Mouse (Mus musculus) kidney, embryonic 15.5 days (tissue): ENCODE measurements around the gene Pcnx. TPM values are rescaled to one million over a fixed set of nuclear protein-coding genes. Genes with fewer than 3 reads are reported as not detected.

Experiments
- ATAC-seq: fragments of 200-750 bp; cut with Nextera tagmentation; replicated peaks from 2 replicates; pipeline ENCODE4 v1.8.0; 2017; ENCODE audit warnings: moderate TSS enrichment; ENCODE audit not compliant: low FRiP score
- H3K27ac ChIP-seq: fragments of 300-500 bp; sonication (generic); 2 replicates; pipeline ENCODE4 v1.5.1; 2015; ENCODE audit warnings: mild to moderate bottlenecking, inconsistent platforms
- H3K27me3 ChIP-seq: fragments of 300-500 bp; sonication (generic); 2 replicates; pipeline ENCODE4 v1.6.1; 2015; ENCODE audit warnings: inconsistent platforms
- H3K36me3 ChIP-seq: fragments of 300-500 bp; sonication (generic); 2 replicates; pipeline ENCODE4 v1.6.1; 2015; ENCODE audit warnings: inconsistent platforms
- H3K4me1 ChIP-seq: fragments of 300-500 bp; sonication (generic); 2 replicates; pipeline ENCODE4 v1.6.1; 2015; ENCODE audit warnings: inconsistent platforms
- H3K4me2 ChIP-seq: fragments of 300-500 bp; sonication (generic); 2 replicates; pipeline ENCODE4 v1.6.1; 2015; ENCODE audit warnings: moderate library complexity, mild to moderate bottlenecking, inconsistent platforms
- H3K4me3 ChIP-seq: fragments of 300-500 bp; sonication (generic); replicated peaks from 2 replicates; pipeline ENCODE4 v1.5.1; 2015; ENCODE audit warnings: mild to moderate bottlenecking, inconsistent platforms
- H3K9ac ChIP-seq: fragments of 300-500 bp; sonication (generic); 2 replicates; pipeline ENCODE4 v1.6.1; 2015; ENCODE audit warnings: mild to moderate bottlenecking, inconsistent platforms
- H3K9me3 ChIP-seq: fragments of 300-500 bp; sonication (generic); replicated peaks from 2 replicates; pipeline ENCODE4 v1.6.1; 2016; ENCODE audit warnings: inconsistent platforms
- WGBS: fragments of 180-500 bp; shearing (Covaris S2); methylation state at CpG from one replicate; pipeline ENCODE4 v1.1.7; 2015; ENCODE audit warnings: mixed read lengths; 5-methylcytosine and 5-hydroxymethylcytosine counted together
- polyA plus RNA-seq: library from polyadenylated mRNA; unstranded; fragments of >200 nt; fragmentation: Nextera tagmentation; extraction: Ambion mirVana; gene quantifications from 2 replicates; pipeline ENCODE4 v1.2.1, GENCODE M21; 2015

The Pcnx gene
- polyA plus RNA-seq, 1 experiment from 2014 or later: 10.2 TPM

GRCm38 (mm10) chr12:81934510-81934909 lies 74.7 kb downstream of the Pcnx start:
- H3K27ac ChIP-seq: no peak overlapping the region
- WGBS: 88% methylated on average over 5 of the region's 5 CpGs
- H3K4me2 ChIP-seq: no peak overlapping the region
- no peak overlapping the region for H3K9ac ChIP-seq
- no peak for ATAC-seq
- H3K27me3 ChIP-seq: no peaks in the 10 kb centered on the region
- peaks cover 9% of the 10 kb centered on the region for H3K36me3 ChIP-seq
- 0 out of 2 replicates have a peak, but pooled peaks cover 4% of the 10 kb centered on the region for H3K4me1 ChIP-seq
- no peaks in the 10 kb centered on the region for H3K9me3 ChIP-seq
- H3K4me3 ChIP-seq: no peak overlapping the region

DNA sequence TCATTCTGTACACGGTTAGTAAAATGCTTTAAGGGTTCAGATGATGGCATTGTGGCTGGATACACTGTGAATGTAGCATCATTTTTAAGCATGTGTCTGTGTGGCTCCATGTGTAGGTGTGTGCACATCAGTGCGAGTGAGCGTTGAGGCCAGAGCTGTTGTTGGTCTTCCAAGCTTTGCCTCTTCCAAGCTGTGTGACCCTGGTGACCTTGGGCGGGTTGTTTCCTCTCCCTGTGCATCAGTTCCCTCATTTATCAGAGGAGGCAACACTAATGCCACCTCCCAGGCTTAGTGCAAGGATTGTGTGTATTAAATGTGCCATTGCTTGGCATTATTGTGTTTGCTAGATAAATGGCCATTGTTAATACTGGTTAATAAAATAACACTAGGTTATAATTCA lies 76.2 kb downstream of the Pcnx start:
- ATAC-seq: no peak

GRCm38 (mm10) chr12:81941191-81941590 lies 81.4 kb downstream of the Pcnx start:
- no peak overlapping the region for H3K9ac ChIP-seq
- no peak overlapping the region for H3K4me3 ChIP-seq
- WGBS: 85% methylated on average over 9 of the region's 9 CpGs
- peaks cover 8% of the 10 kb centered on the region for H3K4me1 ChIP-seq
- H3K9me3 ChIP-seq: no peaks in the 10 kb centered on the region
- no peaks in the 10 kb centered on the region for H3K27me3 ChIP-seq
- 0 out of 2 replicates have a peak, but pooled peaks cover 3% of the 10 kb centered on the region for H3K36me3 ChIP-seq
- ATAC-seq: no peak
- H3K4me2 ChIP-seq: no peak overlapping the region
- H3K27ac ChIP-seq: no peak overlapping the region

More for the DNA sequence above, 76.2 kb downstream of the Pcnx start:
- H3K27ac ChIP-seq: no peak overlapping the region
- 0 out of 2 replicates have a peak, but pooled peaks cover 4% of the 10 kb centered on the region for H3K4me1 ChIP-seq
- H3K27me3 ChIP-seq: no peaks in the 10 kb centered on the region
- no peak overlapping the region for H3K9ac ChIP-seq
- H3K9me3 ChIP-seq: no peaks in the 10 kb centered on the region
- H3K4me3 ChIP-seq: no peak overlapping the region
- 57% methylated on average over 4 of the region's 4 CpGs for WGBS
- no peak overlapping the region for H3K4me2 ChIP-seq
- peaks cover 12% of the 10 kb centered on the region for H3K36me3 ChIP-seq

DNA sequence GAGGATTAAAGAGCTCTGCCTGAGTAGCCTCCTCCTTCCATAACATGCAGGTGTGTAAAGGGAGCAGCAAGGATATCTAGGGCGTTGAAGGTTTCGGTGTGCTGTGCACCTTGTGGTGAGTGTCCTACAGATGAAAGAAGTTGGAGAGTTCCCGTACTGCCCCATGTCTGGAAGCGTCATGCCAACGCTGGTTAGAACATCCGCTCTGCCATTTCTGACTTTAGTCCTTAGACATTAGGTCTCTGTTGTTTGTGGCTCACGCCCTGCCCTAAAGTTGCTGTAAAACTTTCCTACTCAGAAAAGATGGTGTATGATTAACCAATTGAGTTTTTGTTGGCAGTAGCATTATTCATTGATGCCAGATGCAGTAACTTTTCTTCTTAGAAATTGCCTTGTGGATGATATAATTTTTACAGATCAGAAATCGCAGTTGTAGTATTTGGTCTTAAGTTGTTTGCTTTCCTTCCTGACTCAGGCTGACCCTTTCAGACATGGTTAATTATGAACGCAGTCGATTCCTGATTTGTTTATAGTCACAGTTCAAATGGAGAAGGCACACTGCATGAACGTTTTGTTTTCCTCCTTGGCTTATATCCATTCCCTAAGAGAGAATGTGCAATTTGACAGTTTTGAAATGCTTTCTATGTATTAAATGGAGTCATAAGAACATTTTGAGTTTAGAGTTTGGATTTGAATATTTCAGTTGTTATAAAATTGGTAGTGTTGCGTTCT lies 83.7 kb downstream of the Pcnx start:
- no peak overlapping the region for H3K4me3 ChIP-seq
- peaks cover 8% of the 10 kb centered on the region for H3K4me1 ChIP-seq
- no peaks in the 10 kb centered on the region for H3K9me3 ChIP-seq
- H3K27ac ChIP-seq: 0 out of 2 replicates have a peak overlapping the region, but pooled peaks have one; percentile 0
- no peaks in the 10 kb centered on the region for H3K27me3 ChIP-seq
- H3K9ac ChIP-seq: no peak overlapping the region
- H3K36me3 ChIP-seq: peaks cover 9% of the 10 kb centered on the region; the same call in 1 of the 2 replicates
- H3K4me2 ChIP-seq: no peak overlapping the region
- WGBS: 68% methylated on average over 12 of the region's 12 CpGs
- ATAC-seq: no peak

DNA sequence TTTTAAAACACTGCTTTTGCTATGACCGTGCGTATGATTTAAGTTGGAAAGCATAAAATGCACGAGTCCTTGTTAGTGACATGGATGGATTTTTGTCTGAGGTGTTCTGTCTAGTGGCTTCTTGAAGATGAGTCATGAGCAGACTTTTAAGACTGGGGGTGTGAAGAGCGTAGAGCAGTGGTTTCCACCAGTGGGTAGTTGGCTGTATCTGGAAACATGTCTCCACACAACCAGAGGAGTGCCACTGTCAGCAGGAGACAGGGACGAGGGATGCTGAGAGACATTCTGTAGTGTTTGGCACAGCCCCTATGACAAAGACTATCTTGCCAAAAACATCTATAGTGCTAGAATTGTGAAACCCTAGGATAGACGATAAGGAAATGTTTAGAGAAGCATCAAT lies 89.2 kb downstream of the Pcnx start:
- Histone ChIP-seq H3K27me3 (no peaks in the 10 kb centered on the region), H3K4me3 (no peak overlapping the region), H3K4me2 (no peak overlapping the region), H3K9ac (no peak overlapping the region), H3K4me1 (0 out of 2 replicates have a peak, but pooled peaks cover 2% of the 10 kb centered on the region), H3K36me3 (peaks cover 38% of the 10 kb centered on the region), H3K27ac (no peak overlapping the region), H3K9me3 (no peaks in the 10 kb centered on the region)
- no peak for ATAC-seq
- 85% methylated on average over 6 of the region's 6 CpGs for WGBS

DNA sequence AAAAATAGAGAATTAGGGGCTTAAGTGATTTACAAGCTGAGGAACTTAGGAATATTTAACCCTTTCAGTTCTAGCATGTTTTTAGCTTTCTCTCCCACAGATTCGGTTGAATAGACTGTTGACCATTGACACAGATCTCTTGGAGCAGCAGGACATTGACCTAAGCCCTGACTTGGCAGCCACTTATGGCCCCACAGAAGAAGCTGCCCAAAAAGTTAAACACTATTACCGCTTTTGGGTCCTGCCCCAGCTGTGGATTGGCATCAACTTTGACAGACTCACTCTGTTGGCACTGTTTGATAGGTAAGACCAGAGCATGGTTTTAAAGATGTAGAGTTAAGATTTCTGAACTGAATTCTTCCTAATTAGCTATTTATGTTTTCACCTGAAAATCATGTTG lies 90.2 kb downstream of the Pcnx start:
- Histone ChIP-seq H3K4me2 (no peak overlapping the region), H3K4me3 (no peak overlapping the region), H3K27me3 (no peaks in the 10 kb centered on the region), H3K9ac (no peak overlapping the region), H3K9me3 (no peaks in the 10 kb centered on the region), H3K27ac (no peak overlapping the region), H3K4me1 (0 out of 2 replicates have a peak, but pooled peaks cover 4% of the 10 kb centered on the region), H3K36me3 (peaks cover 40% of the 10 kb centered on the region)
- ATAC-seq: no peak
- WGBS: 88% methylated on average over 2 of the region's 2 CpGs

DNA sequence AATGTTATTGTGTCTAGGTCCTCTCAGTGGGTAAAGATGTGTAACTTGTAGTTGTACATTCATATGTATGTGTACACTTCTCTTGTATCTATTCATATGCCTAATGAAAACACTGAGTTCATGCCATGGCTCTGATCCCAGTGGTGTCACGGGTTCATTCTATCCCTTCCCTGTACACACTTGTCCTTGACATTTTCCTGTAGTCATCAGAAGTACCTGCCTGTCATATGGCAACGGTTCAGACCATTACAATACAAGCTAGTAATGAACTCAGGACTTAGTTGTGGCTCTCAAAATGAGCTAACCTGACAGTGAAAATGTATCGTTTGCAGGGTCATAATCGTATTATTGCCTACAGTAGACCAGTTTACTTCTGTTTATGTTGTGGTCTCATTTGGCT lies 98.5 kb downstream of the Pcnx start:
- H3K4me2 ChIP-seq: no peak overlapping the region
- H3K36me3 ChIP-seq: peaks cover 46% of the 10 kb centered on the region
- no peak overlapping the region for H3K9ac ChIP-seq
- H3K27ac ChIP-seq: no peak overlapping the region
- WGBS: 90% methylated on average over 4 of the region's 4 CpGs
- no peaks in the 10 kb centered on the region for H3K27me3 ChIP-seq
- no peak overlapping the region for H3K4me3 ChIP-seq
- 0 out of 2 replicates have a peak, but pooled peaks cover 4% of the 10 kb centered on the region for H3K4me1 ChIP-seq
- H3K9me3 ChIP-seq: no peaks in the 10 kb centered on the region
- no peak for ATAC-seq

DNA sequence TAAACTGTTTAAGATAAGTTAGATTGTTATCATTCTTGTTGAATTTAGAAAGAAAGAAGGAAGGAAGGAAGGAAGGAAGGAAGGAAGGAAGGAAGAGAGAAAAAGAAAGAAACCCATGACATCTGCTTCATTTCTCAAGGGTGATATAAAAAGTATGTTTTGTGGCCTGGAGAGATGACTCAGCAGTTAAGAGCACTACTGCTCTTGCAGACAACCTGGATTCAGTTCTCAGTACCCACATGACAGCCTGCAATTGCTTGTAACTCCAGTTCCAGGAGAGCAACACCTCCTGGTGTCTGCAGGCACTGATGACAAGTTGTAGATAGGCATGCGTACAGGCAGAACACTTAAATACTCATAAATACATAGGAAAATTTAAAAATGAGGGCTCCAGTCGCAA lies 105.6 kb downstream of the Pcnx start:
- Histone ChIP-seq H3K27me3 (no peaks in the 10 kb centered on the region), H3K4me3 (no peak overlapping the region), H3K36me3 (peaks cover 65% of the 10 kb centered on the region), H3K4me1 (no peaks in the 10 kb centered on the region), H3K4me2 (no peak overlapping the region), H3K27ac (no peak overlapping the region), H3K9ac (no peak overlapping the region), H3K9me3 (no peaks in the 10 kb centered on the region)
- WGBS: 94% methylated on average over 2 of the region's 2 CpGs
- ATAC-seq: no peak

DNA sequence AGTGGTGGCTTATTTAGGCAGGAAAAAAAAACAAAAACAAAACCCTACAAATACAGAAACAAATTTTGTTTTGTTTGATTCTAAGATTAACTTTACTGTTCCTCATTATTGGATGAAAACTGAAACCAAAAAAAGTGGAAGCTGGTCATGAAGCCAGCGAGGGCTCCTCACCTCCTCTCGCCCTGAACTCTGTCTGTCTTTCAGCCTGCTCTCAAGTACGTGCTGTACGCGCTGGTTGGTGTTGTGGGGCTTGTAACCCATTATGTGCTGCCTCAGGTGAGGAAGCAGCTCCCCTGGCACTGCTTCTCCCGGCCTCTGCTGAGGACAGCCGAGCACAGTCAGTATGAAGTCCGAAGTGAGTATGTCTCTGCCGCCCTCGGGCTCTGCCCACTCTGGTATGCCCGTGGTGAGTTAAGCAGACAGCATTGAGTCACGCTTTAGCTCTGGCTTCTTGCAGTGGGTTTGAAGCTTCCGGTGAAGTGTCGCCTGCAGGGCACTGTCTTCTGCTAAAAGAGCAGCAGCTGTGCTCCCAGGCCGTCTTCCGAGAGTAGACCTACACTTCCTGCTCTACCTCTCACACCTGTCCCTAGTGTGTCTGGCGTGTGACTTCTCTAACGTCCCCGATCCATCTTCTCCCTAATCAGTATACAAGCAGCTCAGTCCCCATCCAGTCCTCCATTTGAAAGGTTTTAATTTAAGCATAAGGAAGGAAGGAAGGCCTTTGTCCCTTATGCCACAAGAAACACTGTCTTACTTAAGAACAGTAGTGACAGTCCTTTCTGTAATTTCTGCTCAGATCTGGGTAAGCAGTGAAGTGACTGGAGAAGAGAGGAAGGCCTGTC lies 111.4 kb downstream of the Pcnx start:
- Histone ChIP-seq H3K4me3 (no peak overlapping the region), H3K4me1 (no peaks in the 10 kb centered on the region), H3K4me2 (no peak overlapping the region), H3K9ac (no peak overlapping the region), H3K36me3 (peaks cover 83% of the 10 kb centered on the region), H3K27me3 (no peaks in the 10 kb centered on the region), H3K27ac (no peak overlapping the region), H3K9me3 (no peaks in the 10 kb centered on the region)
- no peak for ATAC-seq
- WGBS: 89% methylated on average over 19 of the region's 19 CpGs

DNA sequence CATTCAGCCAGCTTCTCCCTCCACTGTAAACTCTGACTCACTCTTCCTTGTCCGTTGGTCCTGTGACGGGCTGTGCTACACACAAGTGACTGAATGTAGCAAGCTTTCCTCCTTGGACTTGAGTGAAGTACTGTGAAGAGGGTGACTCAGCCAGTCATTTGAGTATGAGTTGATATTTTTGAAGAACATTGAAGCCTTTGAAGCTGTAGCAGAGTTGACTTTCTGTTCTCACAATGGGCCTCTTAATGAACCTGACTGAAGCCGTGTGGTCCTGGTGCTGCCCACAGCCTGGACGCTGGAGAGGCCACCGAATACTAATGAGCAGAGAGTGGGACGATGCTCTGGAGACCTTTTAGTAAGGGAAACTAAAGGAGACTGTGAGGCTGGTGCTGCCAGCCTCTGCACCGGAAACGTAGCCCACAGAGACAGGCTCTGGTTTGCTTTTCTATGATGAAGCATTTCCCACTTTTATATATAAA lies 112.1 kb downstream of the Pcnx start:
- H3K9ac ChIP-seq: no peak overlapping the region
- 83% methylated on average over 8 of the region's 8 CpGs for WGBS
- no peak for ATAC-seq
- H3K27me3 ChIP-seq: no peaks in the 10 kb centered on the region
- H3K36me3 ChIP-seq: peaks cover 83% of the 10 kb centered on the region
- no peaks in the 10 kb centered on the region for H3K9me3 ChIP-seq
- no peak overlapping the region for H3K4me2 ChIP-seq
- H3K27ac ChIP-seq: no peak overlapping the region
- H3K4me3 ChIP-seq: no peak overlapping the region
- H3K4me1 ChIP-seq: no peaks in the 10 kb centered on the region

GRCm38 (mm10) chr12:81974806-81975205 lies 115.0 kb downstream of the Pcnx start:
- no peaks in the 10 kb centered on the region for H3K27me3 ChIP-seq
- no peak overlapping the region for H3K4me2 ChIP-seq
- no peak overlapping the region for H3K27ac ChIP-seq
- no peaks in the 10 kb centered on the region for H3K4me1 ChIP-seq
- H3K4me3 ChIP-seq: no peak overlapping the region
- WGBS: 71% methylated on average over 2 of the region's 2 CpGs
- H3K9ac ChIP-seq: no peak overlapping the region
- peaks cover 85% of the 10 kb centered on the region for H3K36me3 ChIP-seq
- no peak for ATAC-seq
- H3K9me3 ChIP-seq: no peaks in the 10 kb centered on the region

DNA sequence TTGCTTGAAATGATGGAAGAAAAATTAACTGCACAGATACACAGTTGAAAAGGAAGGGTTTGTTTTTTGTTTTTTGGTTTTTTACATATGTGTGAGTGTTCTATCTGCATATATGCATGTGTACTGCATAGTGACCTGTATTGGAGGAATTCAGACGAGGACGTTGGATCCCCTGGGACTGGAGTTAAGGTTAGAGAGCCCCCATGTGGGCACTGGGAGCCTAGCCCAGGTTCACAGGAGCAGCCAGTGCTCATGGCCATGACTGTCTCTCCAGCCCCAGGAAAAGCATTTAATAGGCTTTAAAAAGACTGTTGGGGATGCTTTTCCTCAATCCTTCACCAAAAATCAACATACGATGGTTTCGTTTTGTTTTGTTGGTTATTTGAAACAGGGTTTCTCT lies 117.5 kb downstream of the Pcnx start:
- H3K9ac ChIP-seq: no peak overlapping the region
- H3K36me3 ChIP-seq: peaks cover 93% of the 10 kb centered on the region
- H3K4me3 ChIP-seq: no peak overlapping the region
- H3K4me1 ChIP-seq: no peaks in the 10 kb centered on the region
- 73% methylated on average over 4 of the region's 4 CpGs for WGBS
- no peak overlapping the region for H3K27ac ChIP-seq
- no peak for ATAC-seq
- no peaks in the 10 kb centered on the region for H3K27me3 ChIP-seq
- no peak overlapping the region for H3K4me2 ChIP-seq
- no peaks in the 10 kb centered on the region for H3K9me3 ChIP-seq
